Mouse (Mus musculus): ENCODE results near the gene Ccl27b.
"Not testable (repeated sequence)": the region's sequence is repeated elsewhere in the genome, so short reads cannot be mapped to it uniquely, and the experiment has no call there.

DNA sequence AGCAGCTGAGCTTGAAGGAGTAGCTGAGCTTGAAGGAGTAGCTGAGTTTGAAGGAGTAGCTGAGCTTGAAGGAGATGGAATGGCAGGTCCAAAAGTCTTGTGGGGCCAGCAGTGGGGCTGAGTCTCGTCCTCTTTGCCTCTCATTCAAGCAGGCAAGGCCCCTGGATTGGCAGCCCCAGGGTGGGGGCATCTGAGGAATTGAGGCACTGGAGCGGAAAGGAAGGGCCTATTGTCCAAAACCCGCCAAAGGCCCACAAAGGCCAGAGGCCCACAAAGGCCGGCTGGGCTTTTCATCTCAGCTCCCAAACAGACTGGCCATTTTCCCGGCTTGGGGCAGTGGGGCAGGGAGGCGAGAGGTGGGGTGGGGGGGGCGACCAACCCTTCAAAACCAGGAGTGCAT lies 24.3 kb downstream of the Ccl27b start:
- not testable (repeated sequence) for TF ChIP-seq CTCF (IDR thresholded peaks at IDR 0.05; ENCODE audit: extremely low read depth, insufficient read depth, insufficient read length, insufficient replicate concordance); POLR2A (IDR thresholded peaks at IDR 0.05; ENCODE audit: low read depth, low read length)
